Mouse (Mus musculus) neural tube, embryonic 13.5 days (tissue): Measurements from ENCODE around the gene Gm45234. TPM values are rescaled to one million over a fixed set of nuclear protein-coding genes. Genes with fewer than 3 reads are reported as not detected.
A peak's percentile ranks its signal among the peaks of the same experiment; 100 is the strongest.

ENCODE experiments used
- ATAC-seq: fragments of 200-750 bp; cut with Nextera tagmentation; 2 replicates; pipeline ENCODE4 v1.8.0; 2017; ENCODE audit warnings: low read depth, mild to moderate bottlenecking, moderate TSS enrichment, moderate library complexity
- H3K27ac ChIP-seq: fragments of 300-500 bp; sonication (generic); replicated peaks from 2 replicates; pipeline ENCODE4 v1.5.1; 2015; ENCODE audit warnings: moderate library complexity, mild to moderate bottlenecking, inconsistent platforms
- H3K27me3 ChIP-seq: fragments of 300-500 bp; sonication (generic); 2 replicates; pipeline ENCODE4 v1.6.1; 2015; ENCODE audit warnings: mild to moderate bottlenecking, inconsistent platforms
- H3K36me3 ChIP-seq: fragments of 300-500 bp; sonication (generic); 2 replicates; pipeline ENCODE4 v1.6.1; 2015; ENCODE audit warnings: mild to moderate bottlenecking, inconsistent platforms
- H3K4me1 ChIP-seq: fragments of 300-500 bp; sonication (generic); replicated peaks from 2 replicates; pipeline ENCODE4 v1.6.1; 2015; ENCODE audit warnings: inconsistent platforms
- H3K4me2 ChIP-seq: fragments of 300-500 bp; sonication (generic); 2 replicates; pipeline ENCODE4 v1.6.1; 2015; ENCODE audit warnings: inconsistent platforms, mild to moderate bottlenecking, moderate library complexity
- H3K4me3 ChIP-seq: fragments of 300-500 bp; sonication (generic); 2 replicates; pipeline ENCODE4 v1.5.1; 2015; ENCODE audit warnings: mild to moderate bottlenecking, inconsistent platforms
- H3K9ac ChIP-seq: fragments of 300-500 bp; sonication (generic); 2 replicates; pipeline ENCODE4 v1.6.1; 2015; ENCODE audit warnings: moderate library complexity, mild to moderate bottlenecking, inconsistent platforms
- H3K9me3 ChIP-seq: fragments of 300-500 bp; sonication (generic); 2 replicates; pipeline ENCODE4 v1.6.1; 2016; ENCODE audit warnings: inconsistent platforms
- WGBS: fragments of 180-500 bp; shearing (Covaris S2); methylation state at CpG from one replicate; pipeline ENCODE4 v1.1.7; 2015; 5-methylcytosine and 5-hydroxymethylcytosine counted together
- microRNA counts: library from miRNA; unstranded; fragments of <30 nt; microRNA quantifications from one replicate; lab custom pipeline; 2016
- microRNA-seq: library from miRNA; unstranded; fragments of <30 nt; microRNA quantifications from one replicate; pipeline ENCODE4, GENCODE M21; 2016
- polyA plus RNA-seq: library from polyadenylated mRNA; unstranded; fragments of >200 nt; fragmentation: Nextera tagmentation; extraction: Ambion mirVana; gene quantifications from 2 replicates; pipeline ENCODE4 v1.2.1, GENCODE M21; 2015

Gene Gm45234
- polyA plus RNA-seq, 1 experiment from 2014 or later: not detected

GRCm38 (mm10) chr6:124699962-124700610 lies 55.7 kb downstream of the Gm45234 start:
- Histone ChIP-seq H3K9ac (no peak overlapping the region), H3K4me2 (no peak overlapping the region), H3K4me1 (no peaks in the 10 kb centered on the region), H3K4me3 (no peak overlapping the region), H3K9me3 (no peaks in the 10 kb centered on the region), H3K36me3 (peaks cover 61% of the 10 kb centered on the region), H3K27me3 (no peaks in the 10 kb centered on the region), H3K27ac (no peak overlapping the region)
- 85% methylated on average over 11 of the region's 11 CpGs for WGBS
- ATAC-seq: no peak; the same call in 1 of the 2 replicates

DNA sequence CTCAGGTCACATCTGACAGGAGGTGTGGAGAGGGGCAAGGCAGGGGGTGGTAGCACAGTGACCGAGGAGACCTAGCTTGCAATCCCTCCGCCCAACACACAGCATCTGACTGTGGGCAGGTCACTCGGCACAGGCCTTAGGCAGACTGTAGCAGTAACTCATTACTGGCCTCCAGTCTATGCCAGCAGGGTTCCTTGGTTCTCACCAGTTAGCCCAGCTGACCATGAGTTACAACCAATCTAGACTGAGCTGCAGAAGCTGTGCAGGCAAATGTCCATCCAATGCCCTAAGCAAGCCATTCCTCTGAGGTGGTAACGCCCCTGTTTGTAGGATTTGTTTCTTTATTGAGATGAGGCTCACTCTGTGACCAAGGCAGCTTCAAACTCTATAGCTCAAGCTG lies 56.5 kb downstream of the Gm45234 start:
- Histone ChIP-seq H3K9ac (no peak overlapping the region), H3K4me3 (no peak overlapping the region), H3K36me3 (peaks cover 54% of the 10 kb centered on the region), H3K9me3 (no peaks in the 10 kb centered on the region), H3K27me3 (no peaks in the 10 kb centered on the region), H3K4me1 (peaks cover 5% of the 10 kb centered on the region; the same call in 1 of the 2 replicates), H3K27ac (no peak overlapping the region), H3K4me2 (no peak overlapping the region)
- ATAC-seq: no peak
- 85% methylated on average over 4 of the region's 4 CpGs for WGBS

- H3K4me3 ChIP-seq: no peak overlapping the region
- H3K9me3 ChIP-seq: no peaks in the 10 kb centered on the region
- WGBS: 85% methylated on average over 6 of the region's 6 CpGs
- ATAC-seq: no peak
- peaks cover 48% of the 10 kb centered on the region for H3K36me3 ChIP-seq
- H3K27ac ChIP-seq: no peak overlapping the region
- H3K9ac ChIP-seq: no peak overlapping the region
- peaks cover 11% of the 10 kb centered on the region; the same call in 1 of the 2 replicates for H3K4me1 ChIP-seq
- H3K27me3 ChIP-seq: no peaks in the 10 kb centered on the region
- H3K4me2 ChIP-seq: no peak overlapping the region
Observed at GRCm38 (mm10) chr6:124698751-124699150, 57.1 kb downstream of the Gm45234 start.

DNA sequence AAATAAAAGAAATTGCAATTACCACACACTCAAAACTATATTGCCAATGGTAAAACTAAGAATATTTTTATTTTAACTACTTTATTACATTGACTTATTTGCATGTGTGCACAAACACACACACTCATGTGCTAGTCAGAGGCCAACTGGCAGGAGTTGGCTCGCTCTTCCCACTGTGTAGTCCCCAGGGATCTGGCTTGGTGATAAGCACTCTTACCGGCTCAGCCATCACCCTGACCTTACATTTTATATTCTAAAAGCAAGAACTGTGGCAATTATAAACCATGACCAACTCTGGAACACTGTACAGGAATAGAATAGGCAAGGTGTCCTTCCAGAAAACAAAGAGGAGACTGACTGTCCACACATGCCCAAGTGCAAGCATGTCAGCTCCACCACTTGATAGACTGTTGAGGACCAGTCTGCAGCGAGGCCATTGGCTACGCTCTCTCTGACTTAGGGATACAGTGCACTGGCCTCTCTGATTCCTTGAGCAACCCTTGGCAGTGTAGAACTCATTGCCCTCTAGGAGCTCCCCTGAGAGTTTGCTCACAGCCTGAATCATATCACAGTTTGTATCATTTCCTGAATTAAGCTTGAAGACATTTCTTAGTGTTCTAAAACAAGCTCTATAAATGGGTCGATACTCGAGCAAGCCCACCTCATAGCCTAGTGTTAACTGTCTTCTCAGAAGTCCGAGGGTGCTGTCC lies 59.2 kb downstream of the Gm45234 start:
- no peak for ATAC-seq
- no peak overlapping the region for H3K4me3 ChIP-seq

DNA sequence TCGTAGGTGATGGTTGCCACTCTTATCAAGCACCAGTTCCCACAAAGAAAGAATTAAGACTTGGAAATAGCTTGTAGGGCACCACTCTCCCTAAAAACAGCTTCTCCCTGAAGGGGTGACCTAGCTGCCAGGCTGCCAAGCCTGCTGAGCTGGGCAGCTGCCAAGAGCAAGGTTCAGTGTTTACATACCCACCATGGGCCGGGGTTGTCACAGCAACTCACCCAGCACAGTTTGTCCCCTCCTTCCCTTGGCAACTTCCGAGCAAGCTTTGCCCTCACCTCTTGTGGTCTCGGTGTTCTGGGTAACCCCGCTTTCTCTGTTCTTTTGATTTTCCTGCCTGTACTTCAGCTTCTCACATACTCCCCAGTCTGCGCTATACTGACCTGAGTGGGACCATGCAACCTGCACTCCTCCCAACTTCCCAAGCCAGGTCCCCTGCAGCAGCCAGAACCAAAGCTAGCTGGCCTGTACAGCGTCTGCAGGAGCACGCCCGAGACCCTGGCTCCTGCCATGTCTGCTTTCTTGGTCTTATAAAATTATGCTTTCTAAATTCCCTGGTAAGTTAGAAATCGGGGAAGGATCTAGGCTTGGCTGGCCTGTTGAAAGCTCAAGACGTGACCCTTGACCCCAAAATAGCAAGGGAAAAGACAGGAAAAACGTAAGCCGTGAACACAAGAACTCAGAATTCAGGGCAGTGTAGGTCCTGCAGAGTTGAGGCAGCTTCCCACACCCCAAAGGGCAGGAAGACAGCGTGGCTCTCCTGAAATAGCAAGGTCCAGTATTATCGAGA lies 61.5 kb downstream of the Gm45234 start:
- Histone ChIP-seq H3K27ac (peak overlapping the region; percentile 15; the same call in 1 of the 2 replicates), H3K4me2 (no peak overlapping the region), H3K4me3 (no peak overlapping the region), H3K4me1 (peaks cover 17% of the 10 kb centered on the region; the same call in 1 of the 2 replicates), H3K9me3 (no peaks in the 10 kb centered on the region), H3K36me3 (peaks cover 8% of the 10 kb centered on the region), H3K9ac (no peak overlapping the region), H3K27me3 (no peaks in the 10 kb centered on the region)
- ATAC-seq: peak; percentile 79
- WGBS: 81% methylated on average over 15 of the region's 15 CpGs

More for the DNA sequence above, 59.2 kb downstream of the Gm45234 start:
- Histone ChIP-seq H3K36me3 (peaks cover 26% of the 10 kb centered on the region), H3K27ac (no peak overlapping the region), H3K4me1 (peaks cover 17% of the 10 kb centered on the region; the same call in 1 of the 2 replicates), H3K27me3 (no peaks in the 10 kb centered on the region), H3K9ac (no peak overlapping the region), H3K4me2 (no peak overlapping the region), H3K9me3 (no peaks in the 10 kb centered on the region)
- 91% methylated on average over 7 of the region's 7 CpGs for WGBS

- H3K4me3 ChIP-seq: no peak overlapping the region
- H3K9me3 ChIP-seq: no peaks in the 10 kb centered on the region
- no peak for ATAC-seq
- H3K4me2 ChIP-seq: no peak overlapping the region
- H3K27ac ChIP-seq: 0 out of 2 replicates have a peak overlapping the region, but pooled peaks have one; percentile 15
- WGBS: 80% methylated on average over 15 of the region's 15 CpGs
- H3K27me3 ChIP-seq: no peaks in the 10 kb centered on the region
- no peaks in the 10 kb centered on the region; the same call in 1 of the 2 replicates for H3K36me3 ChIP-seq
- no peak overlapping the region for H3K9ac ChIP-seq
- H3K4me1 ChIP-seq: peaks cover 17% of the 10 kb centered on the region; the same call in 1 of the 2 replicates
Observed at GRCm38 (mm10) chr6:124693243-124693981, 62.4 kb downstream of the Gm45234 start.

DNA sequence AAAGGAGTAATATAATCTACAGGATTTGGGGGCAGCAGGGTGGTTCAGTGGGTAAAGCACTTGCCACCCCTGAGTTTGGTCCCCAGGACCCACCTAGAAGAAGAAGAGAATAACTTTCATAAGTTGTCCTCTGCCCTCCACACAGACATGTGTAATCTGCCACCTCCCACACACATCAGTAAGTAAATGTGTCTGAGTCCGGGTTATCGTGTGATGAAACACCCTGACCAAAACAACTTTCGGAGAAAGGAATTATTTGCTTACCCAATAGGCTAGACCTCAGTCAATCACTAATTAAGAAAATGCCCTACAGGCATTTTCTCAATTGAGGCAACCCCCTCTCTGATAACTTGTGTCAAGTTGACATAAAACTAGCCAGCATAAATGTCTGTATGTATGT lies 65.3 kb downstream of the Gm45234 start:
- H3K4me2 ChIP-seq: no peak overlapping the region
- no peak overlapping the region for H3K4me3 ChIP-seq
- H3K27me3 ChIP-seq: no peaks in the 10 kb centered on the region
- H3K9ac ChIP-seq: no peak overlapping the region
- H3K36me3 ChIP-seq: no peaks in the 10 kb centered on the region
- no peaks in the 10 kb centered on the region for H3K9me3 ChIP-seq
- no peak overlapping the region for H3K27ac ChIP-seq
- peaks cover 17% of the 10 kb centered on the region; the same call in 1 of the 2 replicates for H3K4me1 ChIP-seq
- no peak for ATAC-seq
- WGBS: 93% methylated on average over 3 of the region's 3 CpGs

MicroRNA genes within 50 kb of the gene (microRNA counts, 519-probe panel; counts per million panel counts)
- microRNA mmu-miR-141 (lab: Ali Mortazavi, UCI) (not detected), microRNA mmu-miR-200c (lab: Ali Mortazavi, UCI) (not detected)

Small RNAs within 50 kb of the gene (microRNA-seq; reads per million reads assigned to microRNA genes)
- gene Mir141 (4.7 reads per million, percentile 19 among the genes with 10 or more reads in this experiment), gene Mir200c (30.7 reads per million, percentile 39 among the genes with 10 or more reads in this experiment)

Other genes starting within 250 kb of the Gm45234 start
- gene C1ra, start 243.6 kb downstream of the Gm45234 start, polyA plus RNA-seq: 0.12 and 0.14 TPM in 2 replicates
- gene C1s1, start 213.7 kb downstream of the Gm45234 start, polyA plus RNA-seq: 0.30 and 0.39 TPM in 2 replicates
- not detected in 2 replicates for gene C1rb, start 185.7 kb downstream of the Gm45234 start, polyA plus RNA-seq
- gene C1s2, start 119.9 kb downstream of the Gm45234 start, polyA plus RNA-seq: 0.12 TPM in 1 of 2 replicates, not detected in the other
- 43.2 and 43.7 TPM in 2 replicates for gene Lpcat3, start 93.0 kb downstream of the Gm45234 start, polyA plus RNA-seq
- gene Emg1, start 43.8 kb downstream of the Gm45234 start, polyA plus RNA-seq: 110 and 120 TPM in 2 replicates
- 259 and 270 TPM in 2 replicates for gene Phb2, start 43.7 kb downstream of the Gm45234 start, polyA plus RNA-seq
- gene Ptpn6, start 17.3 kb downstream of the Gm45234 start, polyA plus RNA-seq: 6.0 and 7.9 TPM in 2 replicates
- gene Grcc10, start 14.6 kb downstream of the Gm45234 start, polyA plus RNA-seq: 687 and 693 TPM in 2 replicates
- 21.0 and 23.1 TPM in 2 replicates for gene Atn1, start 503 bp upstream of the Gm45234 start, polyA plus RNA-seq
- 67.2 and 69.8 TPM in 2 replicates for gene Eno2, start 13.7 kb upstream of the Gm45234 start, polyA plus RNA-seq
- gene Lrrc23, start 23.7 kb upstream of the Gm45234 start, polyA plus RNA-seq: 0.57 and 2.1 TPM in 2 replicates
- gene Spsb2, start 52.6 kb upstream of the Gm45234 start, polyA plus RNA-seq: 4.7 and 8.5 TPM in 2 replicates
- 385 and 391 TPM in 2 replicates for gene Tpi1, start 58.3 kb upstream of the Gm45234 start, polyA plus RNA-seq
- gene Usp5, start 73.5 kb upstream of the Gm45234 start, polyA plus RNA-seq: 176 and 178 TPM in 2 replicates
- 26.6 and 33.2 TPM in 2 replicates for gene Cdca3, start 73.5 kb upstream of the Gm45234 start, polyA plus RNA-seq
- gene Gnb3, start 84.3 kb upstream of the Gm45234 start, polyA plus RNA-seq: 0.44 and 0.93 TPM in 2 replicates
- 20.5 and 20.6 TPM in 2 replicates for gene P3h3, start 101.7 kb upstream of the Gm45234 start, polyA plus RNA-seq
- 21.2 and 22.4 TPM in 2 replicates for gene Gpr162, start 108.0 kb upstream of the Gm45234 start, polyA plus RNA-seq
- 0.21 TPM in 1 of 2 replicates, not detected in the other for gene Cd4, start 132.2 kb upstream of the Gm45234 start, polyA plus RNA-seq
- gene Lag3, start 155.7 kb upstream of the Gm45234 start, polyA plus RNA-seq: 2.2 and 3.2 TPM in 2 replicates
- gene Ptms, start 164.1 kb upstream of the Gm45234 start, polyA plus RNA-seq: 797 TPM in 2 replicates
- gene Mlf2, start 175.4 kb upstream of the Gm45234 start, polyA plus RNA-seq: 535 and 552 TPM in 2 replicates
- gene Cops7a, start 209.5 kb upstream of the Gm45234 start, polyA plus RNA-seq: 85.4 and 96.4 TPM in 2 replicates
- gene Pianp, start 240.7 kb upstream of the Gm45234 start, polyA plus RNA-seq: 28.4 and 28.9 TPM in 2 replicates